Mouse (Mus musculus) spleen, adult 2 months (tissue): ENCODE data around the gene 1810062G17Rik. TPM values are rescaled to one million over a fixed set of nuclear protein-coding genes. Genes with fewer than 3 reads are reported as not detected.
A peak's percentile ranks its signal among the peaks of the same experiment; 100 is the strongest.

Source experiments
- DNase-seq, 2 experiments: peaks; one replicate each; pipeline versions ENCODE4 v3.0.0 to v3.0.0-alpha.2; 2012 to 2021; ENCODE audit warnings: low spot score in 2 of 2, low read depth in 1 of 2
- H3K27ac ChIP-seq: fragments of 200-500 bp; 2 replicates; pipeline ENCODE4 v1.5.1; 2012; ENCODE audit warnings: low read length, inconsistent platforms; ENCODE audit not compliant: insufficient read depth
- H3K27me3 ChIP-seq: fragments of 200-500 bp; 2 replicates; pipeline ENCODE4 v1.6.1; 2012; ENCODE audit warnings: mild to moderate bottlenecking, moderate library complexity, low read length, inconsistent platforms; ENCODE audit not compliant: control insufficient read depth, insufficient read depth
- H3K36me3 ChIP-seq: fragments of 200-500 bp; 2 replicates; pipeline ENCODE4 v1.6.1; 2012; ENCODE audit warnings: mild to moderate bottlenecking, low read length, inconsistent platforms; ENCODE audit not compliant: control insufficient read depth, insufficient read depth
- H3K4me1 ChIP-seq: fragments of 200-500 bp; 2 replicates; pipeline ENCODE4 v1.6.1; 2011; ENCODE audit warnings: inconsistent platforms; ENCODE audit not compliant: control insufficient read depth, insufficient read depth, insufficient read length
- H3K4me3 ChIP-seq: fragments of 200-500 bp; 2 replicates; pipeline ENCODE4 v1.5.1; 2011; ENCODE audit warnings: mild to moderate bottlenecking, inconsistent platforms; ENCODE audit not compliant: insufficient read depth, insufficient read length; ENCODE audit errors: extremely low read depth
- CTCF ChIP-seq: fragments of 200-500 bp; IDR thresholded peaks from 2 replicates; pipeline ENCODE4 v1.5.1; 2011; ENCODE audit warnings: mild to moderate bottlenecking, inconsistent platforms; ENCODE audit not compliant: insufficient read depth, insufficient read length, insufficient replicate concordance; ENCODE audit errors: extremely low read depth
- POLR2A ChIP-seq: fragments of 200-500 bp; IDR thresholded peaks from 2 replicates; pipeline ENCODE4 v1.6.1; 2011; ENCODE audit warnings: low read depth, low read length, inconsistent platforms
- WGBS: fragments of 180-500 bp; shearing (Covaris S2); methylation state at CpG from one replicate; pipeline ENCODE4 v1.1.7; 2018; 5-methylcytosine and 5-hydroxymethylcytosine counted together
- polyA plus RNA-seq: library from polyadenylated mRNA; depleted of rRNA; stranded (reverse); fragments of >200 nt; gene quantifications from 2 replicates; pipeline ENCODE4 v1.2.3, GENCODE M21; 2012; rRNA removed

Gene 1810062G17Rik
- 0.15 and 0.69 TPM in 2 replicates for polyA plus RNA-seq

- Histone ChIP-seq H3K36me3 (no peaks in the 10 kb centered on the region), H3K4me3 (peak within 1 kb of the TSS; percentile 72), H3K4me1 (no peaks in the 10 kb centered on the region; the same call in 1 of the 2 replicates), H3K27ac (peak within 1 kb of the TSS; percentile 76), H3K27me3 (no peaks in the 10 kb centered on the region)
- under 1% methylated on average over 32 of the region's 32 CpGs for WGBS
- DNase-seq = peak; percentile 93
- peak; percentile 80; the same call in 1 of the 2 replicates for TF ChIP-seq POLR2A
- peak; percentile 14; the same call in 1 of the 2 replicates for TF ChIP-seq CTCF
These were observed at the start of gene 1810062G17Rik, which contains the start of gene Anxa5 for GRCm38 (mm10) chr3:36475532-36476087. TSS of gene 1810062G17Rik (plus strand) at chr3:36475937. TSS of gene Anxa5 (minus strand) at chr3:36475894.

GRCm38 (mm10) chr3:36427386-36427785 is 48.4 kb upstream of the 1810062G17Rik start:
- 71% methylated on average over 8 of the region's 8 CpGs for WGBS
- no peaks in the 10 kb centered on the region for H3K4me1 ChIP-seq

GRCm38 (mm10) chr3:36430360-36430759 is 45.4 kb upstream of the 1810062G17Rik start:
- no peaks in the 10 kb centered on the region for H3K27me3 ChIP-seq
- TF ChIP-seq POLR2A (no peak), CTCF (no peak)
- H3K27ac ChIP-seq = no peak overlapping the region
- no peak for DNase-seq
- H3K4me1 ChIP-seq = no peaks in the 10 kb centered on the region
- WGBS = 53% methylated on average over 1 of the region's 1 CpGs
- no peak overlapping the region for H3K4me3 ChIP-seq
- no peaks in the 10 kb centered on the region for H3K36me3 ChIP-seq

More at GRCm38 (mm10) chr3:36427386-36427785, 48.4 kb upstream of the 1810062G17Rik start:
- Histone ChIP-seq H3K27ac (no peak overlapping the region), H3K36me3 (no peaks in the 10 kb centered on the region), H3K27me3 (no peaks in the 10 kb centered on the region), H3K4me3 (no peak overlapping the region)
- no peak for TF ChIP-seq CTCF
- no peak for TF ChIP-seq POLR2A
- no peak for DNase-seq

- H3K27me3 ChIP-seq = no peaks in the 10 kb centered on the region
- TF ChIP-seq POLR2A (no peak), CTCF (no peak)
- H3K36me3 ChIP-seq = no peaks in the 10 kb centered on the region
- WGBS = 83% methylated on average over 4 of the region's 4 CpGs
- no peak for DNase-seq
- H3K4me3 ChIP-seq = no peak overlapping the region
- no peak overlapping the region for H3K27ac ChIP-seq
- H3K4me1 ChIP-seq = no peaks in the 10 kb centered on the region
These were observed 35.5 kb upstream of the 1810062G17Rik start for GRCm38 (mm10) chr3:36440280-36440679.

- H3K27ac ChIP-seq = no peak overlapping the region
- H3K27me3 ChIP-seq = no peaks in the 10 kb centered on the region
- no peaks in the 10 kb centered on the region for H3K4me1 ChIP-seq
- DNase-seq = peak; percentile 8 to 25
- 2% methylated on average over 2 of the region's 2 CpGs for WGBS
- H3K4me3 ChIP-seq = no peak overlapping the region
- H3K36me3 ChIP-seq = no peaks in the 10 kb centered on the region
- TF ChIP-seq POLR2A (no peak), CTCF (peak; percentile 19; the same call in 1 of the 2 replicates)
These were observed 33.3 kb upstream of the 1810062G17Rik start for GRCm38 (mm10) chr3:36442426-36442825.

GRCm38 (mm10) chr3:36446041-36446440 is 29.7 kb upstream of the 1810062G17Rik start:
- TF ChIP-seq CTCF (no peak), POLR2A (no peak)
- Histone ChIP-seq H3K27ac (no peak overlapping the region), H3K36me3 (peaks cover 10% of the 10 kb centered on the region), H3K27me3 (no peaks in the 10 kb centered on the region), H3K4me3 (no peak overlapping the region), H3K4me1 (no peaks in the 10 kb centered on the region)
- 94% methylated on average over 3 of the region's 3 CpGs for WGBS
- no peak for DNase-seq

- WGBS = 50% methylated on average over 5 of the region's 5 CpGs
- Histone ChIP-seq H3K27me3 (no peaks in the 10 kb centered on the region), H3K4me1 (no peaks in the 10 kb centered on the region), H3K36me3 (peaks cover 11% of the 10 kb centered on the region), H3K27ac (no peak overlapping the region), H3K4me3 (no peak overlapping the region)
- DNase-seq = no peak
- no peak for TF ChIP-seq POLR2A
- TF ChIP-seq CTCF = no peak
These were observed 29.2 kb upstream of the 1810062G17Rik start for GRCm38 (mm10) chr3:36446506-36446905.
